Mouse (Mus musculus) adrenal gland, adult (tissue): ENCODE data around the gene Zswim8.

Source experiments
- DNase-seq, 2 experiments: peaks; one replicate each; pipeline ENCODE4 v3.0.0; 2022 to 2023; ENCODE audit warnings: low spot score in 1 of 2; ENCODE audit not compliant: inconsistent age in 2 of 2

Zswim8 gene

DNA sequence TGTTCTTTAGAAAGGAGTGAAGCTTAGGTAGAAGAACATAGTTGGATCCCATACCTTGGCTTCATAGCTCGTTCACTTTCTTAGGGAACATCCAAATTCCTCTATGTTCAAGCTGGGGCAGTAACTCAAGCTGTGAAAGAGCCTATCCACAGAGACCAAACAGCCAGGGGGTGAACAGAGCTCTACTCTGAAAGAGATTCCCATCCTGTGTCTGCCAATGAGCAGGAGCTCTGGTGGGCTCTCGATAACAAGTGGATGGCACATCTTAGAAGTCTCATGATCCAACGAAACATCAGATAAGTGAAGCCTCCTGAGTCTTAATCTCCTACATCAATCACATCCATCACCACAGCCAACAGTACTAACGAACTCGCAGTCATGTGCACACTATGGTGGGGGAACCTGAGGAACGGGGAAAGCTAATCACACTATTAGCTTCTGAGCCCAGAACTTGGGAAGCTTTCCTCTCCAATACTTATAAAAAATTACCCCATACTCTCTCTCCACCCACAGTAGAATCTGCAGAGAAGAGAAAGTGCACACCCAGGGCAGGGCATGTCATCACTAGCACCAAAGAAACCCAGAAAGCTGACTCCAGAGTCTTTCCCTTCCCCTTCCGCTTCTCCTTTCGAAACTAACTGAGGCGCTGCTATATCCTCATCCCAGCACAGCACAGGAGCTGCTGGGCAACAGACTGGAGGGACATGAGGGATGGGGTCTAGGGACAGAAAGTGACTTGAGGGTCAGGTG is 23.7 kb downstream of the Zswim8 start:
- DNase-seq: no peak

- DNase-seq: peak in 1 of 2 experiments; percentile 78
These were observed 25.9 kb downstream of the Zswim8 start for GRCm38 (mm10) chr14:20733041-20733951.

GRCm38 (mm10) chr14:20733952-20734774 is 26.8 kb downstream of the Zswim8 start, which contains the start of gene Ndst2:
Gene Ndst2, minus strand, starts transcription at chr14:20734562.
- peak; percentile 92 to 97 for DNase-seq

- DNase-seq: no peak
These were observed 27.7 kb downstream of the Zswim8 start for GRCm38 (mm10) chr14:20735052-20735451.

DNA sequence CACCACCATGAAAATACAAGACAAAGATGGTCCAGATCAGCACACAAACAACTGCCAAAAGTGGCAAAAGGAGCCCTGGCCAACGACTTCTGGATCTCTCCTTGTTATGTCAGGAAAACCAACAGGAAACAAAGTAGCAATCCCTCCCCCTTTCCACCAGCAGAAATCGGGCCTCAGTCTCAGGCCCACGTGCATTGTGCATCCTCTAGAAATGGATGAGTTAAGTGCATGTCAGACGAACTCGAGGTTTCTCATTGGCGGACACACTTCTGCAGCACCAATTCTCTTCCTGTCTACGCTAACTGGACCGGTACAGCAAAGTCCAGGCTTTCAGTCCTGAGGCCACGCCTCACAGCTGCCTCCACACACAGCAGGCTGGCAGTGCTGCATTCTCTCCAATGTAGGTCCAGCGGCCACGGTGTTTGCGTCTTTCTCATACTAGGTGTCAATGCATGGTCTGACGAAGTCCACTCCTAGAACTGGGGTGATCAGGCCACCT is 28.6 kb downstream of the Zswim8 start:
- DNase-seq: no peak

DNA sequence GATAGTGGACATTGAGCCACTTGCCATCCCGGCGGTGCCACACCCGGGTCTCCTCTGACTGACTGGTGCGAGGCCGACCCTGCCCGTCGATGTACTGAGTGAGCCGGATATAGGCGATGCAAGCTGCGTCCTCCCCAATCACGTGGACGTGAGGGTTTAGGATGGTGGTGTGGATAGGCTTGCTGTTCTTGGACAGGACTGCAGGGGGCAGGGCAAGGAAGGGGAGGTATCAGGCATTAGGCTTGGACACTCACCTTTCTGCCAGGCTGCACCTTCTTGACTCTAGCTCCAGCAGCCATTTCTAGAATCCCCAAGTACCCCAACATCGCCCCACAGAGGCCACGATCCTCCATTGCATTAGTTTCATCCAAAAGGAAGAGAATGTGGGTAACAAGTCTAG is 30.0 kb downstream of the Zswim8 start:
- DNase-seq: peak; percentile 63 to 79

DNA sequence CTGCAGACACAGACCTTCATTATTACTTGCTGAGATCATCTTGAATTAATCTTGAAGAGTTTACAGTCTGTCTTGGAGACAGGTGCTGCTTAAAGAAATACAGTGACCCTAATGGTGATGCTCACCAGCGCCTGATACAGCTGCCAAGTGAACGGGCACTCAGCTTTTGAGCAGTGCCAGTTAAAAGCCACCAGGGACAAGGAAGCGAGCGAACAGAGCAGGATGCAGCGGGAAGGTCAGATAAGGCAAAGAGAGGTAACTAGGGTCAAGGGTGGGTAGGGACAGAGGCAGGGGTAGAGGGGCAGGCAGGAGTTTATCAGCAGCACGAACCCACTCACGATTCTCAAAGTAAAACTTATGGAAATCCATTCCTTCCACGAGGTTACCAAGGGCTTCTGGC is 31.2 kb downstream of the Zswim8 start:
- DNase-seq: no peak

DNA sequence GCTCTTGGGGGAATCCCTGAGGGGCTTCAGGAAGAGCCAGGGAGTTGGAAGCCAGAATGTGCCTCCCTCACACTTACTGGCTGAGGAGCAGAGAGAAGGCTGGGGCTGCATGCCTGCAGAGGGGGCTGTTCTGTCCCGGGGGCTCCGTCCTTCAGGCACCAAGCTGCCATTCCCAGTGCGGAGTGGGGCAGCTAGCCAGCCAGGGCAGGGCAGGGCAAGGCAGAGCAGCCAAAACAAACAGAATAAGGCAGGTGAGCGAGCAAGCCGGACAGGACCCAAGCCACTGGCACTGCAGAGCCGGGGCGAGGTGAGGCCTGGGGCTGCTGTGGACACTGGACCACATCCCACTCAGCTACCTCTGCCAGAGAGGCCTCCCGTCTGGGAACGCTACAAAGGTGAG is 33.9 kb downstream of the Zswim8 start:
- DNase-seq: no peak

GRCm38 (mm10) chr14:20743614-20744013 is 36.3 kb downstream of the Zswim8 start:
- DNase-seq: no peak

GRCm38 (mm10) chr14:20746935-20747334 is 39.6 kb downstream of the Zswim8 start:
- DNase-seq: no peak

DNA sequence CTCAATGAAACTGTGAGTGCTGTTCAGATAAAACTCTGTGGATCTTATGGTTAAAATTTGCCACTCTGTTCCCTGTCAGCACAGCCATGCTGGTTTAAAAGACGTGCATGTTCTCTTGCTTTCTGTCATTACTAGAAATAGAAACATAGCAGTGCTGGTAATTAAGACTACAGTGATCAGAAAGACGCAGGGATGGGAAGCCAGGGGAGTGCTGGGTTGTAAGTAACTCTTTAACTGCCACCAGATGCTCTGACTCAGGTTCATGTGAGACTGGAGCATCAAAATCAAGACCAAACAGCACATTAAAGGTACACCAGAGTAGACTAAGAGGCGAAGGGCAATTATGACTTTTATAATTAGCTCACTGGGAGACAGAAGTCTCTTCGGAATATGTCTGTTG is 41.0 kb downstream of the Zswim8 start:
- DNase-seq: no peak

DNA sequence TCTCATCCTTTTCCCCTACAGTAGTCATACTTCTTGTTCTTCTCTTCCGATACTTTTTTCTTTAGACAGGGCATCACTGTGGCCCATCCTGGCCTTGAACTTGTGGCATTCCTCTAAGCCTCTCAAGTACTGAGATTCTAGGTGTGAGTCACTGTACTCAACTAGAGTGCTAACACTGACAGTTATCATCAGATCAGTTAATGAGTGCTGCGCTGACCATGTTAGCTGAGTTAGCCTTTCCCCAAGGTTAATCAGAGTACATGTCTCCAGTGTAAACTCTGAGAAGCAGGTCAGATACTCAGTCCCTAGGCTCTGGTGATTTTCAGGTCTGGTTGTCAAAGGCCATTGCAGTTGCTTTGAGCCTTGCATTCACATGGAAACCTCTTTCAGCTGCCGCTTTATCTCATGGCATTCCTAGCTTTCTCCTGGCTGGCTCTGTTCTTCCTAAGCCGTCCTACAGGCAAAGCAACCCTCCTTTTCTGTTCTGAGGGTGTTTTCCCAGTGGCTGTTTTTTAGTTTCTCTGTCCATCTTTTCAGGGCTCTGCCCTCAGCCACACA is 42.2 kb downstream of the Zswim8 start:
- DNase-seq: no peak

DNA sequence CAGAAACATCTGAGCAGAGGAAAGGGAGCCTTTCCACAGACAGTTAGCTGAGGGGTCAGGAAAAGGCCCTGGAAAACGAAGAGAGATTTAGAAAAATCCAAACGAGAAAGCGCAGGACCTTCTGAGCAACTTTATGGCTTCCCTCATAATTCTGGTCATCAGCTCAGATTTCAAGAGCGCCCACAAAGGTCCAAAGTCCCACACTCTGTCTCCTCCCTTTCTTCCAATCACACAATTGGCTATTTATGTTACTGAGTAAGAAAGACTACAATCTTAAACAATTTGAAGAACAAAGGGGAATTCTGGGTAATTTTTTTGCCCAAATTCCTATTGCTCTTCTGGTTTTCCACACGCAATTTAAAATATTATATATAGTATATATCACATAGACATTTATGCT is 43.2 kb downstream of the Zswim8 start:
- DNase-seq: no peak

- DNase-seq: no peak
These were observed 46.4 kb downstream of the Zswim8 start for GRCm38 (mm10) chr14:20753792-20754191.

DNA sequence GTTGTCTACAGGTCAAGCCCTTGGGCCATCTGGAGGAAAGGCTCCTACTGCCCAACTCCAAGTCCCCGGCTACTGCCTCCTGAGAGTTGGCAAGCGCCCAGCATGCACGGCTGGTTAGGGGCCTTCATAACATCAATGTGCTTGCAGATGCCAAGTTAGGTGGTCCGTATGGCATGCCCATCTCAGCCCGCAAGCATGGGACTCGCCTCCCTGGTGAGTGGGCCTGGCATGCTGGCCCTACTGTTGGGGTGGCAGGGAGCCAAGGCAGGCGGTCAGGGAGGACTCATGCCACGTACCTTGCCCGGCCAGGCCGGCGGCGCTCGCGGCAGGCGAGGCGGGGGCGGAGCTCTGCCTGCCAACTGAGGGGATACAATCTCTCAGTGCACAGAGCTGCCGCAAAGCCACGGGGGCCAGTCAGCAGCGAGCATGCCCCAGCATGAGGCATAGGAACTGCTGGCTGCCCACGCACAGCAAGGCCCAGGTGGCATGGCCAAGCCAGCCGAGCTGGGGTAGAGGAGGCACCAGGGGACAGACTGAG is 50.1 kb downstream of the Zswim8 start:
- DNase-seq: no peak

DNA sequence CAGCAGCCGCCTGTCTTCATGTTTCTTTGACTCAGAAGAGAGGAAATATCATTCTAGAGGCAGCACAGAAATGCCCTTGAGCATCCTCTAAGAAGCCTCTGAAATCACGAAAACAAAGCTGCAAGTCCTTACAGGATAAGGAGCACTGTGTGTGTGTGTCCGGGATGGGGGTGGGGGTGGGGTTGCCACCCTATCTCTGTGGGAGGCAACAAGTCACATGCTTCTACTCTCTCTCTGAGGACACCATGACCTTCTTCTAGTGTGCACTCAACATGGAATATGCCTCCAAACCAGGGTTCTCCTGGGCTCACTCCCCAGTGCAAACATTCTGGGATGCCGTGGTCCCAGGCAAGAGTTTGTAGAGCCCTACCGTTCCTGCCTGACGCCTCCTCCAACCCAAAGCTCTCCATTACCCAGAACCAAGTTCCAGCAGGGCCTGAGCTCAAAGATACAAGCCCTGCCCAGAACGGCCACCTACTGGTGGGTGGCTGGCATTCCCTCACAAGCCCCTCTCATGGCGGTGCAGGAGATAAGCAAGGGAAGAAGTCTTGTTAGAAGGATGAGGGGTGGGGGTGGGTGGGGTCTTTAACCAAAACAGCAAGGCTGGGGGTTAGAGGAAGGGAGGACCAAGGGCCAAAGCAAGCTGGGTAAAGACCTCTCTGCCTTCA is 51.5 kb downstream of the Zswim8 start:
- DNase-seq: no peak

- DNase-seq: no peak
These were observed 57.6 kb downstream of the Zswim8 start for GRCm38 (mm10) chr14:20764942-20765341.

DNA sequence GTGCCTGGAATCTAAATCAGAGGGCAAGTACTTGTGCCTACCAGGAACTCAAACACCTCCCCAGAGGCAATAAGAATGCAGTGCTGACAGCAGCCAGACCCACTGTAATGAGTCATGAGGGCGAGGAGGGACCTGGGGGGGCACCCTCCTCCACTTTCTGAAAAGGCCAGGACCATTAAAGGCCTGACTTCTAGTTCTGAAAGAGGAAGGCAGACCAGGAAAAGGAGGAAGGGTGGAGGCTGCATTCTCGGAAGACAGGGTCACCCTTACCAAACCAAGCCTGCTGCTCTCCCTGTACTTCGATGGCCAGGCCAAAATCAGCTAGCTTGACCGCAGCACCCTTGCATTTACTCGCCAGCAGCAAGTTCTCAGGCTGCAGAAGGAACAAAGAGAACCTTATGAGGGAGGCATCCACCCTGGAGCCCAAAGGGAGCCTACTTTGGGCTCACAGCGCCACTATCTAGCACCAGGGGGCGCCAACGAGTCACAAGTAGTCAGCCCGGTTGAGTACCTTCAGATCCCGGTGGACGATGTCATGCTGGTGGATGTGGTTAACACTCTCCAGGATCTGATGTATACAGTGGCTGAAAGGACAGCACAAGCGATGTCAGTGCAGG is 58.4 kb downstream of the Zswim8 start:
- peak; percentile 87 to 96 for DNase-seq

- no peak for DNase-seq
These were observed 60.6 kb downstream of the Zswim8 start for GRCm38 (mm10) chr14:20767936-20768335.
